Mouse (Mus musculus) embryo, embryonic 10 days (tissue): ENCODE results near the gene Dip2c.

Experiments used
- DNase-seq: peaks from one replicate; pipeline ENCODE4 v3.0.0-alpha.2; 2015; ENCODE audit warnings: low spot score

The Dip2c gene

GRCm38 (mm10) chr13:9422876-9423275 lies 146.5 kb downstream of the Dip2c start:
- DNase-seq: no peak

- DNase-seq: no peak
Measured at GRCm38 (mm10) chr13:9424434-9424833, 148.1 kb downstream of the Dip2c start.

GRCm38 (mm10) chr13:9426267-9426666 lies 149.9 kb downstream of the Dip2c start:
- DNase-seq: no peak

GRCm38 (mm10) chr13:9426779-9427178 lies 150.5 kb downstream of the Dip2c start:
- no peak for DNase-seq

- DNase-seq: no peak
Measured at GRCm38 (mm10) chr13:9429884-9430283, 153.6 kb downstream of the Dip2c start.

GRCm38 (mm10) chr13:9430724-9431123 lies 154.4 kb downstream of the Dip2c start:
- no peak for DNase-seq

GRCm38 (mm10) chr13:9431441-9431840 lies 155.1 kb downstream of the Dip2c start:
- no peak for DNase-seq

- no peak for DNase-seq
Measured at GRCm38 (mm10) chr13:9443066-9443465, 166.7 kb downstream of the Dip2c start.

- DNase-seq: no peak
Measured at GRCm38 (mm10) chr13:9445533-9446294, 169.4 kb downstream of the Dip2c start.

- DNase-seq: no peak
Measured at GRCm38 (mm10) chr13:9446448-9447115, 170.3 kb downstream of the Dip2c start.

GRCm38 (mm10) chr13:9450276-9450675 lies 173.9 kb downstream of the Dip2c start:
- no peak for DNase-seq

- DNase-seq: no peak
Measured at GRCm38 (mm10) chr13:9451952-9452351, 175.6 kb downstream of the Dip2c start.

GRCm38 (mm10) chr13:9454426-9455177 lies 178.3 kb downstream of the Dip2c start:
- peak; percentile 41 for DNase-seq

GRCm38 (mm10) chr13:9455979-9456378 lies 179.7 kb downstream of the Dip2c start:
- DNase-seq: no peak

GRCm38 (mm10) chr13:9457420-9458308 lies 181.3 kb downstream of the Dip2c start:
- no peak for DNase-seq

- no peak for DNase-seq
Measured at GRCm38 (mm10) chr13:9464457-9464856, 188.1 kb downstream of the Dip2c start.

GRCm38 (mm10) chr13:9467216-9467615 lies 190.9 kb downstream of the Dip2c start:
- peak; percentile 79 for DNase-seq

- no peak for DNase-seq
Measured at GRCm38 (mm10) chr13:9473383-9473782, 197.1 kb downstream of the Dip2c start.

GRCm38 (mm10) chr13:9481722-9482121 lies 205.4 kb downstream of the Dip2c start:
- no peak for DNase-seq

- DNase-seq: no peak
Measured at GRCm38 (mm10) chr13:9489696-9490095, 213.4 kb downstream of the Dip2c start.

GRCm38 (mm10) chr13:9494726-9495125 lies 218.4 kb downstream of the Dip2c start:
- DNase-seq: peak; percentile 11
